Mouse (Mus musculus) intestine, embryonic 16.5 days (tissue): Measurements from ENCODE around the gene Laptm4a. TPM values are rescaled to one million over a fixed set of nuclear protein-coding genes. Genes with fewer than 3 reads are reported as not detected.
"Not testable (repeated sequence)": the region's sequence is repeated elsewhere in the genome, so short reads cannot be mapped to it uniquely, and the experiment has no call there.

Experiments
- ATAC-seq: fragments of 200-750 bp; cut with Nextera tagmentation; 2 replicates; pipeline ENCODE4 v1.8.0; 2017; ENCODE audit warnings: moderate TSS enrichment, moderate library complexity
- H3K27ac ChIP-seq: fragments of 300-500 bp; sonication (generic); 2 replicates; pipeline ENCODE4 v1.5.1; 2014; ENCODE audit warnings: mild to moderate bottlenecking, low read length
- H3K27me3 ChIP-seq: fragments of 300-500 bp; sonication (generic); replicated peaks from 2 replicates; pipeline ENCODE4 v1.6.1; 2014; ENCODE audit warnings: low read length, control low read depth, mixed read lengths; ENCODE audit not compliant: control insufficient read depth, insufficient read depth
- H3K36me3 ChIP-seq: fragments of 300-500 bp; sonication (generic); 2 replicates; pipeline ENCODE4 v1.6.1; 2014; ENCODE audit warnings: low read length, control low read depth; ENCODE audit not compliant: control insufficient read depth, insufficient read depth
- H3K4me1 ChIP-seq: fragments of 300-500 bp; sonication (generic); 2 replicates; pipeline ENCODE4 v1.6.1; 2014; ENCODE audit warnings: low read length, control low read depth, mixed read lengths; ENCODE audit not compliant: control insufficient read depth, insufficient read depth
- H3K4me2 ChIP-seq: fragments of 300-500 bp; sonication (generic); 2 replicates; pipeline ENCODE4 v1.6.1; 2014; ENCODE audit warnings: low read depth, low read length, control low read depth
- H3K4me3 ChIP-seq: fragments of 300-500 bp; sonication (generic); 2 replicates; pipeline ENCODE4 v1.5.1; 2014; ENCODE audit warnings: mild to moderate bottlenecking, low read length
- H3K9ac ChIP-seq: fragments of 300-500 bp; sonication (generic); 2 replicates; pipeline ENCODE4 v1.6.1; 2014; ENCODE audit warnings: low read depth, low read length
- H3K9me3 ChIP-seq: fragments of 300-500 bp; sonication (generic); 2 replicates; pipeline ENCODE4 v1.6.1; 2016; ENCODE audit warnings: low read length, control low read depth; ENCODE audit not compliant: control insufficient read depth
- WGBS: fragments of 180-500 bp; shearing (Covaris S2); extraction: QIAGEN DNeasy Blood & Tissue Kit; methylation state at CpG from one replicate; pipeline ENCODE4 v1.1.7; 2014; 5-methylcytosine and 5-hydroxymethylcytosine counted together
- polyA plus RNA-seq: library from polyadenylated mRNA; unstranded; fragments of >200 nt; fragmentation: Nextera tagmentation; extraction: Ambion mirVana; gene quantifications from 2 replicates; pipeline ENCODE4 v1.2.1, GENCODE M21; 2015

The Laptm4a gene
- polyA plus RNA-seq, 1 experiment from 2014 or later, result 257 TPM

DNA sequence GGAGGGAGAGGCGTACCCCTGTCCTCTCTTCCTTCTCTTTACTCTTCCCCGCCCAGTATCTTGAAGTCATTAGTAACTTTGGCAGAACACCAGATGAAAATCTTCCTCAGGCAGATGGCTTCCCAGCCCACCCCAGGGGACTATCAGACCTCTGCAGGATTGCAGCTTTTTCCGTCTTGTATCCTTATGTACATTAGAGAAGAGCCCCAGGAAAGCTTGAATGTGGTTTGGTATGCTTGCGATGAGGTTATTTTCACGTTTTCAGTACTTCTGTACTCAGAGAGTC, 1.6 kb downstream of the Laptm4a start:
- Histone ChIP-seq H3K27ac (peak overlapping the region; percentile 20), H3K9ac (peak overlapping the region; percentile 93)
- 17% methylated on average over 5 of the region's 5 CpGs for WGBS

DNA sequence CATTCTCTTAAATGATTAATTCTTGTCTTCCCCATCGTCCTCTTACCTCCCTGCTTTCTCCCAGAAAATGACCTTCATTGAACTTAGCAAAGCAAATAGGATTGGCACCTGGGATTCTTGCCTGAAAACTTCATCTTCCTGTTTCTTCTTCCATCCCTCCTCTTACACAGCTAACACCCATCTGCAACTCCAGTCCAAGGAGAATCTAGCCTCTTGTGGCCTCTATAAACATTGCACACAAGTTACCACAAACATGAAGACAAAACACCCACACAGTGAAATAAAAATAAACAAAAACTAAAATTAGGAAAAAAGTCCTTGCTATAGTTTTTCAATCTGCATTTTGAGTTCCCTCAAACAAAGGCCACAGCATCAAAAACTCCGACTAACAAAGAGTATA, 2.1 kb downstream of the Laptm4a start:
- Histone ChIP-seq H3K36me3 (no peaks in the 10 kb centered on the region), H3K4me3 (peak overlapping the region; percentile 76), H3K9me3 (no peaks in the 10 kb centered on the region), H3K4me1 (peaks cover 19% of the 10 kb centered on the region), H3K4me2 (peak overlapping the region; percentile 65), H3K27ac (no peak overlapping the region; the same call in 1 of the 2 replicates), H3K9ac (peak overlapping the region; percentile 93; the same call in 1 of the 2 replicates), H3K27me3 (no peaks in the 10 kb centered on the region)
- 41% methylated on average over 2 of the region's 2 CpGs for WGBS
- no peak for ATAC-seq

More for the DNA sequence above, 1.6 kb downstream of the Laptm4a start:
- Histone ChIP-seq H3K4me3 (peak overlapping the region; percentile 76), H3K27me3 (no peaks in the 10 kb centered on the region), H3K9me3 (no peaks in the 10 kb centered on the region), H3K36me3 (no peaks in the 10 kb centered on the region), H3K4me1 (peaks cover 19% of the 10 kb centered on the region), H3K4me2 (peak overlapping the region; percentile 65)
- no peak for ATAC-seq

DNA sequence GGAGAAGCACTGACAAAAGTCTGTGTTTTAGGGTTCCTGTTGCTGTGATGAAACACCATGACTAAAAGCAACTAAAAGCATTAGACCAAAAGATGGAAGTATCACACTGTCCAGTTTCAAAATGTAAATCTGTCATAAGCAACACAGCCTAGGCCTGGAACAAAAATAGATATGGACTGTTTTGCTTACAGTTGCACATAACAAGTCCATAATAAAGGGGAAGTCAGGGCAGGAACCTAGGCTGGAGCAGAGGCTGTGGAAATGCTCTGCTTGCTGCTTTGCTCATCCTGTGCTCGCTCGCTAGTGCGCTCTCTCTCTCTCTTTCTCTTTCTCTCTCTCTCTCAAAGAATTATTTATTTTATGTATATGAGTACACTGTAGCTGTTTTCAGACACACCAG, 6.2 kb downstream of the Laptm4a start:
- Histone ChIP-seq H3K9ac (no peak overlapping the region), H3K4me1 (peaks cover 24% of the 10 kb centered on the region), H3K27ac (no peak overlapping the region), H3K27me3 (no peaks in the 10 kb centered on the region), H3K36me3 (no peaks in the 10 kb centered on the region), H3K4me2 (no peak overlapping the region), H3K4me3 (no peak overlapping the region), H3K9me3 (no peaks in the 10 kb centered on the region)
- 82% methylated on average over 3 of the region's 3 CpGs for WGBS
- no peak for ATAC-seq

DNA sequence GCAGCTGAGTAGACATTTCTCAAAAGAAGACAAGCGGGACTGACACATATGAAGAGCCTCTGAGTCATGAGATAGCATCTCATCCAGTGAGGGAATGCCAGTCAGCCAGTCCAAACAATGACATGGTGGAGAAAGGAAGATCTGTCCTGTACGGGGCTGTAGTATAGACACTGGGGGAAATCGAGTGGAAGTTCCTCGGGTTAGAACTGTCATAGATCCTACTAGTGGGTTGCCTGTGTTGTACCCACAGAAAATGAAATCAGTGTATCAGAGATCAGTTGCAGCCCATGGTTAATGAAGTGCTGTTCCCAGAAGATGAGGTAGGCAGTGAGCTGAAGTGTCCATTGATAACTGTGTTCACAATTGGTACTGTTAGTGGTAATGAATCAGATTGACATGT, 7.3 kb downstream of the Laptm4a start:
- Histone ChIP-seq H3K4me3 (no peak overlapping the region), H3K9me3 (no peaks in the 10 kb centered on the region), H3K9ac (no peak overlapping the region), H3K27ac (no peak overlapping the region), H3K36me3 (no peaks in the 10 kb centered on the region), H3K27me3 (no peaks in the 10 kb centered on the region), H3K4me2 (no peak overlapping the region), H3K4me1 (peaks cover 16% of the 10 kb centered on the region)
- no peak for ATAC-seq
- 82% methylated on average over 4 of the region's 4 CpGs for WGBS

DNA sequence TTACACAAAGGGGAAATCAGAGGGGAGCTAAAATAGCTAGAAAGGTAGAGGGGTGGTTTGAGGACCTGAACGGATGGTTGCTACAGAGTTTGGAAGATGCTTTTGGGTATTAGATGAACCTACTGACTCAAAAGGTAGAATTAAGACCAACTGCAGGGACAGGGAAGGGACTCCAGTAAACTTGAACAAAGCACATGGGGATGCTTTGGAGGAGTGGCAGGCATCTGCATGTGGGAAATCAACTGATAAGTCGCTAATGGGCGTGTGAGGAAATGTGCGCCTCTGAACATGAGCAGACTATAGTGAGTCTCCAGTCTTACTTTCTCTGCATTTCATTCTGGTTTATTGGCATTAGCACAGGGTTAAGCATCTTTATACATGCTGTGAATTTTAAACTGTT, 9.6 kb downstream of the Laptm4a start:
- Histone ChIP-seq H3K4me3 (no peak overlapping the region), H3K9me3 (no peaks in the 10 kb centered on the region), H3K9ac (no peak overlapping the region), H3K4me2 (no peak overlapping the region), H3K27me3 (no peaks in the 10 kb centered on the region), H3K36me3 (peaks cover 5% of the 10 kb centered on the region; the same call in 1 of the 2 replicates), H3K27ac (no peak overlapping the region), H3K4me1 (peaks cover 5% of the 10 kb centered on the region; the same call in 1 of the 2 replicates)
- ATAC-seq, result no peak
- 67% methylated on average over 4 of the region's 4 CpGs for WGBS

DNA sequence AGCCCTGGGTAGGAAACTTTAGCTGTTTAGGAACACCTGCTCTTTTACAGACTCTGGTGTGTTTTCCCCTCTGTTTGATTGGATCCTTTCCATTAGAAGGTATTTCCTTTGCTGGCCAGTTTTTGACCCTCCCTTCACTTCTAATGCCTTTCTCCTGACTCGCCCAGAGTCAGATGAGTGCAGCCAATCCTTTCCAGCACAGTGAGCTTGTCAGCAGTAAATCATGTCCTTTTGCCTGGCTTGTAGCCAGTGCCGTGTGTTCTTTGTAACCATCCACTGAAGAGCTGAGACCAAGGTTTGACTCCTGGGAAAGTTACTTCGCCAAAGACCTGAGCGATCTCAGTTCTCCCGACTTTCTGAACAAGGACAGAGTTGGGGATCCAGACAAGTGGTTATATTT, 13.9 kb downstream of the Laptm4a start:
- Histone ChIP-seq H3K4me3 (no peak overlapping the region), H3K27ac (no peak overlapping the region), H3K9ac (no peak overlapping the region), H3K4me1 (peaks cover 2% of the 10 kb centered on the region; the same call in 1 of the 2 replicates), H3K4me2 (no peak overlapping the region), H3K36me3 (peaks cover 20% of the 10 kb centered on the region), H3K27me3 (no peaks in the 10 kb centered on the region), H3K9me3 (no peaks in the 10 kb centered on the region)
- 55% methylated on average over 5 of the region's 5 CpGs for WGBS
- ATAC-seq, result 0 out of 2 replicates have a peak, but pooled peaks have one; percentile 28

DNA sequence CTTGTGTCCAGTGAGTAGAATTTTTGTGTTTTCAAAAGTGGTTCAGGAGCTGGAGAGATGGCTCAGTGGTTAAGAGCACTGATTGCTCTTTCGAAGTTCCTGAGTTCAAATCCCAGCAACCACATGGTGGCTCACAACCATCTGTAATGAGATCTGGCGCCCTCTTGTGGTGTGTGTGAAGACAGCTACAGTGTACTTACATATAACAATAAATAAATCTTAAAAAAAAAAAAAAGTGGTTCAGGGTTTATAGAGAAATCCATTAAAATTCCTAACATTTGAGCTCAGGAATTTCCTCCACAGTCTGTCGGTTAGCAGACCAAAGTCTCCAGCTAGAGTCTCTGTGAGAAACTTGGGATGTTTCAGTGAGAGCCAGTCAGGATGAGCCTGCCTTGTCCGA, 14.7 kb downstream of the Laptm4a start:
- H3K4me3 ChIP-seq, H3K9ac ChIP-seq, H3K4me1 ChIP-seq, H3K4me2 ChIP-seq, H3K9me3 ChIP-seq, H3K27ac ChIP-seq, ATAC-seq, H3K27me3 ChIP-seq: not testable (repeated sequence)
- peaks cover 20% of the 10 kb centered on the region for H3K36me3 ChIP-seq
- WGBS, result 74% methylated on average over 4 of the region's 4 CpGs

DNA sequence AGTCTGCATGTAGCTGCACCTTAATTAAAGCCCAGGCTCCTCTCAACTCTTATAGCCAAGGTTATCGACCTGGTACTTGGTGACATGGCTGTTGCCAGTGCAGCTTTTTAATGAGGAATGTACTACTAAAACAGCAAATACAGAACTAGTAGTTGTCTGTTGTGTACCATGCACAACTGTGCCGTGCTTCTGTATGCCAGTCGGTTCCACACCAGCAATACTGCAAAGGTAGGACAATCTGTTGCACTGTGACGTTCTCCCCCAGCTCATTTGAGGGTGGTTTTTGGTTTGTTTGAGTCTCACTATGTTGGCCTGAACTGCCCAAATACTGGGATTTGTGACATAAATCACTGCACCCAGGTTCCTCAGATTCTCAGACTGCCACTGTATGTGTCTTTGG, 18.0 kb downstream of the Laptm4a start:
- Histone ChIP-seq H3K9me3 (no peaks in the 10 kb centered on the region), H3K4me2 (no peak overlapping the region), H3K27ac (no peak overlapping the region), H3K4me3 (no peak overlapping the region), H3K36me3 (peaks cover 20% of the 10 kb centered on the region), H3K9ac (no peak overlapping the region), H3K27me3 (no peaks in the 10 kb centered on the region), H3K4me1 (no peaks in the 10 kb centered on the region)
- WGBS, result 92% methylated on average over 4 of the region's 4 CpGs
- ATAC-seq, result no peak

DNA sequence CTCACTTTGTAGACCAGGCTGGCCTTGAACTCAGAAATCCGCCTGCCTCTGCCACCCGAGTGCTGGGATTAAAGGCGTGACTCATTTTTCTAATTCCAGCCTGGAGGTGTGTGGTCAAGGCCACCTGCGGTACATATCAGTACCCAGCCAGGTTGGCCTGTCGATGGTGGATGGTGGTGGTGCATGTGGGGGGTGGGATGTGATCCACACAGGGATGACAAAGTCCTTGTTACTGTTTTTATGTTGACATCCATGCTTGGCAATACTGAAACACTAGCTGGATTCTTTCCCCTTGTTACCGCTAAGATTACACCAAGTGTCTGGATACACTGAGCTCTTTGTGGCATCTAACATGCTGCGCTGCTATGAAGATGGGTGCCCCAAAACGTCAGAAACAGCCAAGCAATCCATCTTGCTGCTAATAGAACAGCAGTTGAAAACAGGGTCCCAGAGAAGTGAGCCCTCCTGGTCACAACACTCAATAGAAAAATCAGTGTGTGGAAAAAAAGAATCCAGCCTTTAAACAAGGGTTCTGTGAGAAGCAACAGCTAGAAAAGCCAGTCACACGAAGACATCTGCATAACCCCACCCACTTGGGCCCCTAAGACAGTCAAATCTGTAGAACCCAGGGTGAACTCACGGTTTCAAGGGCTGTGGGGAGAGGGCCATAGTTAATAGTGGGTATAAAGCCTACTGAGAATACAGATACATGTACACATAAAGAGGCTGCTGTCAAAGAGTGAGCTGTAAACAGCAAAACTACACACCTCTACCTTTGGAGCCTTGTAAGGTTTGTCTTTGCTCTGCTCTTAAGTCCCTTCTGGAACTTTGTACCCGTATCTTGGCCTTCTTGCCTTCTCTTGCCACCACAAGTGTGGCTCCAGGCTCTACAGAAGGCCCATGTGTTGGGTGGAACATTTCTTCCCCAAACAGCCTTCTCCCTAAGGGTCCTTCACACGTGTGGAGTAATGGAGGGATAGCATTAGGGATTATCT, 18.8 kb downstream of the Laptm4a start:
- H3K9me3 ChIP-seq, result no peaks in the 10 kb centered on the region
- no peaks in the 10 kb centered on the region for H3K27me3 ChIP-seq
- ATAC-seq, result no peak; the same call in 1 of the 2 replicates
- WGBS, result 69% methylated on average over 12 of the region's 12 CpGs
- no peak overlapping the region for H3K9ac ChIP-seq
- no peak overlapping the region for H3K4me2 ChIP-seq
- no peak overlapping the region for H3K4me3 ChIP-seq
- H3K4me1 ChIP-seq, result no peaks in the 10 kb centered on the region
- H3K27ac ChIP-seq, result no peak overlapping the region
- peaks cover 17% of the 10 kb centered on the region; the same call in 1 of the 2 replicates for H3K36me3 ChIP-seq
